Mouse (Mus musculus) lung, postnatal 14 days (tissue): ENCODE measurements at regions not wholly inside any gene's neighbourhood (a gene's known extent, or its start where the extent isn't known, plus 50 kb on each side); places are given as distances from the start of the nearest gene placed in this dataset.

Source experiments
- DNase-seq: peaks from one replicate; pipeline ENCODE4 v3.0.0; 2021

DNA sequence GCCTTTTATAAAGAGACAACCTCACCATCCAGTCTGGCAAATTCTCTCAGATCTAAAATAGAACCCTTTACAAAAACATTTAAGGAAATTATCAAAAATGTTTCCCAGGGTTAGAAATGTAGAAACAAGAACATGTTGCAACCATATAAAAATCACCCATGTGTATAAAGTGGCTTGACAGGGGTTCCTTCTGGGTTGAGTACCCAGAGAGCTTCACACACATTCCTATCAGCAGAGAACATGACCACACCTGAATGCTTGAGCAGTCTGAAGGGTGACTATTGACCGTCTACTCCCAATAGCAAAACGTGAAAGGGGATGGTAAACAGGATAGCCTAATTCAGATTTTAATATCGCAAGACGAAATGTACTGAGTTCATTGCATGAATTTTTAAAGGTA, 57.8 kb upstream of the Zfand5 start:
- DNase-seq: no peak

DNA sequence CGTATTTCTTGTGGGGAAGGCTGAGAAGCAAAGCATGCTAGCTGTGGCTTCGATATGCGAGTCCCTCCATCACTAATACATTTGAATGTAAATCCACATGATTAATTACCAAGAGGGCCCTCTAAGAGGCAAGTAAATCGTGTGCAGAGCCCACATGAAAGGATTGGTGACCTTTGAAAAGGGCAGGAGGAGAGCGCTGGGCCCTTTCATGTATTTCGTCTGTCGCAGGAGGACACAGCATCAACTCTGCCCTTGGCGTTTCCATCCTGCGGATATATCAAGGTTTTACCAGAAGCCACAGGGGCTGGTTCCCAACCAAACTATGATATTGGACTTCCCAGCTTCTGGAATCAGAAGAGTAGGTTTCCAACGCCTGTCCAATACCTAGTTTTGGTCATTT, 78.6 kb upstream of the Zfand5 start:
- no peak for DNase-seq

DNA sequence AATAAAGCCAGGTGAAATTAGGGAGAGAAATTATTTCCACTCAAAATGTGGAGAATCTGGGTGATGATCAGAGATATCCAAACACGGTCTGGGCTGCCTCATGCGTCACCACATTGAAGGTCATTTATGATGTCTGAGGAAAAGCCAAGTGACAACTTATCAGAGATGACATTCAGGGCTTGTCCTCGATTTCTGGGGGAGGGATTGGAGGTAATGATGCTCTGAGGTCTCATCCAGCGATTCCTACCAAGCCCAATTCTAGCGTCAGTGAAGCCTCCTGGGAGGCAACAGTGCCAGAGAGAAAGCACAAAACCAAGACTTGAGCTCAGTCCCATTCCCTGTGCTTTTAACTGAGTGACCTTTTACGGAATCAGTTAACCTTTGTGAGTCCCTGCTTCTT, 79.5 kb upstream of the Zfand5 start:
- DNase-seq: no peak

DNA sequence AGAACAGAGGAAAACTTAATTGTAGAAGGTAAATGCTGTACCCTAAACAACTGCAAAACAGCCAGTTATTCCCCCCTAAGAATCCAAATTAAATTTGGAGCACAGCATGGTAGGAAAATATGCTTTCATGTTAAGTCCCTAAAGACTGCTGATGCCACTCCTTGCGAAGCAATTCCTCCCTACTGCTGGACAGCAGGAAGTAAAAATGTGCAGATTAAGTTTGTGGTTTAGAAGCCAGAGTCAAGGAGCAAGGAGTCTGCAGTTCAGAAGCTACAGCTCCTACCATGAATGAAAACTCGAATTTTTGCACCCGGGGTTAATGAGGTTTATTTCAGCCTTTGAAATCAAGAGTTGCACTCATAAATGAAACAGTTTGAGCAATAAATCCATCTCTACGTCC, 82.9 kb upstream of the Zfand5 start:
- no peak for DNase-seq

DNA sequence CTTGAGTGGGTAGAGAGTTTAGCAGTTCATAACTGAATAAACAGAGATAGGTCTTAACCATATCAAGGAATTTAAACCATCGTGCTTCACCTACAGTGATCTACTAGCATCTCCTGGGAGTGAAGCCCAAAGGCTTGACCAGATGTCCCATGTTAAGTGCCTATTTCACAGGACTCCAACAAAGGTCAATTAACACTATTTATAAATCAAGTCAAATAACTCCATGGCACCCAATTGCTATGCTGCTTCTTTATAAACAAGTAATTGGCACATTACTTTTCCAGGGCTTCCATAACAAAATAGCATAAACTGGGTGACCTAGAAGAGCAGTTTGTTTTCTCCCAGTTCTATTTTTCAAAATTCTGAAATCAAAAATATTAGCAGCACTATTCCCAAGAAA, 85.4 kb upstream of the Zfand5 start:
- no peak for DNase-seq

DNA sequence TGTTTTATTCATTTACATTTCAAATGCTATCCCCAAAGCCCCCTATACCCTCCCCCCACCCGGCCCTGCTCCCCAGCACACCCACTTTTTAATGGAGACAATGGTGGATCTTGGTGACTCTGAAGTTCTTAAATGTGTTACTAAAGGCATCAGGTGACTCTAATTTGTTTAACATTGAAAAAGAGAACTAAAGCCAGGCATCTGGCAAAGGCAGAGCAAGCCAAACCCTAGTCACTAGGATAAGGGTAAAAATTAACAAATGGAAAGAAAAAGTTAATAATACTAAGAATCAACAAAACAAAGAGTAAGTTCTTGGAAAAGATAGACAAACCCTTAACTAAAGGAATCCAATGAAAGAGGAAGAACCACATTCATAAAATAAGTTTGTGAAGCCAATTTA, 86.1 kb upstream of the Zfand5 start:
- no peak for DNase-seq

DNA sequence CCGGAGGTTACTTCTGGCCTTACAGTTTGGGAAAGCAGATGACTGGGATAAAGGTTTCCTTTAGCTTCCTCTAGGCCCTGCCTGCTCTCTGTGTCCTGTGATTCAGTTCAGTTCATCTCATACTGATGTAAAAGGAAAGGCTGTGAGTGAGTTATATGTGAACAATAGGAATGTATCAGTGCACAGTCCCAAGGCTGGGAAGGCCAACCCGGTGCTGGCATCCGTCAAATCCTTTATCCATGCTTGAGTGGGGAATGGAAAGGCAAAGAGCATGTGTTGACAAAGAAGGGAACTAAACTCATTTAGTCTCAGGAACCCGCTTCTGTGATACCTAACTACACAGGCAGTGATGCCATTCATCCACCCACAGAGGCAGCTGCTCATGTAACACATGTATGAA, 89.0 kb upstream of the Zfand5 start:
- DNase-seq: no peak

DNA sequence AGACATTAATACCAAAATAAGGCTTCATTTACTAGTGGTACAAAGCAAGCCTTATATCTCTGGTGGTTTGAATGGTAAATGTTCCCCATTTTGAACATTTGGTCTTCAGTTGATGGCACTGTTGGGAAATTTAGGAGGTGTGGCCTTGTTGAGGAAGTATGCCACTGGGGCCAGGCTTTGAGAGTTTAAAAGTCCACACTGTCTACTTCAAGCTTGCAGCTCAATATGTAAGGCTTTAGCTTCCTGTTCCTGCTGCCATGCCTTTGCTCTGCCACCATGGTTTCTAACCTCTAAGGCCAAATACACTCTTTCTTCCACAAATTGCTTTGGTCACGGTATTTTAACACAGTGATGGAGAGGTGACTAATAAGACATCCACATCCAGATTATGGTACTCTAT, 92.2 kb upstream of the Zfand5 start:
- DNase-seq: no peak

DNA sequence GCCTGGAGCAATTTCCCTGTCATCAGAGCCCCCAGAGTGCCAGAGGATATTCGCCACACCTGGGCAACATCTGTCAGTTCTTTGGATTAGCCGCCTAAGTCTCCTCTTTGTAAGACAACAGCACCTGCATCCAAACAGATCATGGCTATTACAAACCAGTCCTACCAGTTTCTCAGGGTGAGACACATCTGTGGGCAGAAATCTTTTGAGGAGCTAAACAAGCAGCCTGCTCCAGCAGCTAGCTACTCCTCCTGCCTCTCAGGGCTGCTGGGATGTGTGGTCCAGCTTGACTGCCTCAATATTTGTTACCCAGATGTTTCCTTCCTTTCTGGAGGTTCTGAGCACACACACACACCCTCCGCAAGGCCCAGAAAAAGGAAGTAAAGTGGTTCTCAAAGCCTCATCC, 96.6 kb upstream of the Zfand5 start:
- DNase-seq: no peak

DNA sequence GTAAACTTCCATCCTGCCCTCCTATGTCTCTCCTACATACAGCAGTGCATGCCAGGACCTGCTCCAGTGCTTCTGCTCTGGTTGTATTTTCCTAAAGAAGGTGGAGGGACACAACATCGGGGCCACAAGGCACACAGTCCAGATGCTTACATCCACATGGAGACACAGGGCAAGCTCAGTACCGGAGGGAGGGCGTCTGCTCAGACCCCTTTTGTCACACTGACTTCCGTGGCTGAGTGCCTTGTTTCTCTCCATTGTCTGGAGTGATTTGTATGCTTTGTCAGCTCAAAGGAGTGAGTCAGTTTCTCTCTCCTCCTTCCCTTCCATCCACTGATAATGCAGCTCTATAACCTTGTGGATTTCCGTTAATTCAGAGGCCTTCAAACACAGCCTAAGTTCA, 97.4 kb upstream of the Zfand5 start:
- no peak for DNase-seq

DNA sequence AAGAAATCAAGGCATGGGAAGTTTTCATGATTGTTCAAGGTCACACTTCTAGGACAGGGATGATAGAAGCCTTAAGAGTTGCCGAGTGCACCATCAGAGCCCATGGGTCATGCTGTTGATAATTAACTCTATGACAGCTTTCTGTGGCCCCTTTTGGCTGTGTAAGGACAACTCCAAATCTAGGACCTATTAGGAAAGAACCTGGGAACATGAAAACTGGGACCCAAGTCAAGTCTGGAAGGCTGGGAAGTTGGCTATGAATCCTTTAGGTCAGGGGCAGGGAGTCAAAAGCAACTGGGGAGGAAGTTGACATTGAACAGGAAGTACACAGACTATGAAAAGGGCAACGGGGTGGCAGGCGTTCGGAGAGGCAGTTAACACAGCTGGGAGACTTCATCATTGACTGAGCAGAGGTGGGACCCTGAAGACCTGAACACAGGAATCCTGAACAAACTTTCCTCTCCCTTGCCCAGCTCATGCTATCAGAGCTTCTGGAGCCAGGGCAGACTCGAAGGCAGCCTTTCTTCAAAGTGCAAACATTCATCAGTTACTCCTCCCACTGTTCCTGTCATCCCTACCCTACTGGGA, 98.1 kb upstream of the Zfand5 start:
- DNase-seq: no peak

DNA sequence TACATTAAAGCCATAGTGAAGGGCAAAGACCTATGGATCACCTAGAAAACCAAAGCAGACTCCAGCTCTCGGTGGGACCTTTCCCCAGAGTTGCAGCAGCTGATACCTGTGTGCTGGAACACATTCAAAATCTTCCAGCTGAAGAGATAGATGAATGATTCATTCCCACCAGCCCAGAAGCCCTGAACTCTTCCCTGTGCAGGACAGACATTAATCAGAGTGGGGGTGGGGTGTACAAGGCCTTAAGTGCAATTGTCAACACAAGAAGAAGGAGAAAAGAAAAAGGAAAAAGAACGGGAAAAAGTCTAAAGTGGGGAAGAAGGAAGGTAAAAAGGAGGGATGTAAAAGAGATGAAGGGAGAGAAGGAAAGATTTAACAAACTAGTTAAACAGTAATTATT, 100.9 kb upstream of the Zfand5 start:
- DNase-seq: no peak

DNA sequence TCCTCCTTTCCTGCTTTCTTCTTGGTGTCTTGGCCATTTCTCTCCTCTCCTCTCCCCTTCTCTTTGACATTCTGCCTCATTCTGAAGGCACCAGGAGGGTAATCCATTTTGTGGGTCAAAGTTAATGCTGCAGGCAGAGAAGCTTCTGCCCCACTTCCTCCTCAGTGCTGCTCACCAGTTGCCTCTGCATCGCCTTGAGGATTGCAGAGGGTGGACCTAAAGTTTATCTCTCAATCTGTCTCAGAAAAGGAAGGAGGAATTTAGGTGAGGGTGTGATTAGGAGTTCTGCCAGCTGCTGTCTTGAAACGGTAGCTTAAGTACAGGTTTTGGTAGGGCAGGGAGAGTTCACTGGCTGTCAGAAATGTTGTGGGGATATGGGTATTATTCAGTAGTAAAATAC, 101.3 kb upstream of the Zfand5 start:
- DNase-seq: no peak

DNA sequence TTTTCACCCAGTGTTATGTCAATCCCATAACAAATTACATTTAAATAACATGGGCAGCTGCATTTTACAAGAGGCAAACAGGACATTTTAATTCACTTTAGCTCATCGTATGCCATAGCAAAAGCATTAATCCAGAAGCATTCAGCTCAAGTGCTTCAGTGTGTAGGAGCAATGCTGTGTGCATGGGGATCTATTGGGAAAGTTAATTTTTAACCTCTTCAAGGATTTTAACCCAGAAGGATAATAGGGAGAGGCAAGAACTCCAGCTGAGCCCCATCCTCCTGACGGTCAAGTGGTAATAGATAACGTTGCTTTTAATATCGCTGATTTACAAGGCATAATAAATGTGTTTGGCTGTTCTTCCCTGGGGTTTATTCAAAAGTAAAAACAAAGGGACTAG, 105.1 kb upstream of the Zfand5 start:
- DNase-seq: no peak

DNA sequence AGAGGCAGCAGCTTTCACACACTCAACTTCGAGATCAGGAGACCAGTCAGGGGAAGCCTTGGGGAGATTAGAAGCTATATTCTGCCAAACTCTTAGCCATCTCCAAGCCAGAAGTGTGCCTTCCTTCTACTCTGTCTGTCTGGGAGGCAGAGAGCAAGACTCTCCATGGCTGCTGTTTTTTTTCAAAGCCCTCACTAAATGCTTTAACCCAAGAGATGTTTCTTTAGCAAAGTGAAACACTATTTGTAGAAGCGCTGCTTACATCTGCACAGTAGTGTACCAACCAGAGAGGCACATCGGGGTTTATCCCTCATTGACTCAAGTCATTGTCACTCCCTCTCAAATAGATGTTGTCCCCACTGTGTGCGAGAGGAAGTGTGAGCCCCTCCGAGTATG, 105.6 kb upstream of the Zfand5 start:
- no peak for DNase-seq

DNA sequence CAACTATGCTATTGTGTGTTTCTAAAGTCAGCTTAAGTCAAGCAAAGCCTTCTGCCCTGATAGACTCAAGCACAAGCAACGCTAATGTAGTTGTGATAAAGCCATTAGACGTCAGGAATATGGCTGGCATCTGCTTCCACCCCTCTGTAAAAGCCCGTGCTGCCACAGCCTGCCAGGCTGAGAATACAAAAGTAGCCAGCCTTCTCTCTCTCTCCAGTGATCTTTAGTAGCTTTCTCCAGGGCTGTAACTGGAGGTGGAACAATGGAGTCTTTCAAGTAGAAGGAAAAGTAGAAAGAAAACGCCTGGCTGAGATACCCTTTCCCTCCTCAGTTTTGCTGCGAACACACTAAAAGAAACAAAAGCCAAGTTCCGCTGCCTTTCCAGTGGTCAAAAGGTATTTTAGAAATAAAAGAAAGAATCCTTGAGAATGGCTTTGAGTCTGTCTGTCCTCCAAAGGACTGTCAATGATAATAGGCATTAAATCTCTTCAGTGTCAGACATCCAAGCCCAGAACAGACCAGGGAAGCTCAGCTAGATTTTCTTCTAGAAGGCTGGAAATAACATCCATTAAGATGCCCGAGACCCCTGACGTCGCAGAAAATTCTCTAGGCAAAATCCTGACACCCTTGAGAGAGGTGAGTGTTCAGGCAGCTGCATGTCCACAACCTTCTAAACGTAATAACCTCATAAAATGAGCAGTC, 106.2 kb upstream of the Zfand5 start:
- DNase-seq: no peak

DNA sequence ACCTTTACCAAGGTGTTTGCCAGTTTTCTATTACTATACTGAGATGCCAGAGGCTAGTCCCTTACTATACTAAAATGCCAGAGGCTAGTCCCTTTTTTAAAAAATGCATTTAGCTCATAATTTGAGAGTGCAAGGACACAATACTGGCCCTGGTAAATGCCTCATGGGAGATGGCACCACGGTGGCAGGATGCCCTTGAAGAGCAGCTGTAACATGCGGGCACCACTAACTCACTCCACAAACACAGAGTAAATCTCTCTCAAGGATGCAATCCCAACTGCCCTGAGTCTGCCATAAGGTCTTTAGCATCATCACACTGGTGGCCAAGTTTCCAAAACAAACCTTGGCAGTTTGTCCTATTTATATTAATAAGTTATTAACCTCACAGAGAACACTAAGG, 108.1 kb upstream of the Zfand5 start:
- no peak for DNase-seq

DNA sequence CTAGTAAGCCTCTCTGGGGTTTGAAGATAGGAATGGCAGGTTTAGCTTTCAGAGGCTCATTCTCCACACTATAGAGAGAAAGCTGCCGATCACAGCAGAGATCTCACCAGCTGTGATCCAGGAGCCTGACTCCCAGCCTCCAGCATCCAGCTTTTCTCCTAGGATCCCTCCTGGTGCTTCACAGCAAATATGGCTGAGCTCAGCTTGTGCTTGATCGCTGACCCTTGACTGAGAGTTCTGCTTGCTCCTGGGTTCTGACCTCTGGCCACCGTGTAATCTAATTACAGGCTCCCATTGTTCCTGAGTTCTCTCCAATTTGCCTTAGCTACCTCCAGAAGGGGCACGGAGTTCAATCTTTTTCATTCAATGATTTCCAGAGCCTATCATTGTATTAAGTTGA, 111.1 kb upstream of the Zfand5 start:
- DNase-seq: no peak

DNA sequence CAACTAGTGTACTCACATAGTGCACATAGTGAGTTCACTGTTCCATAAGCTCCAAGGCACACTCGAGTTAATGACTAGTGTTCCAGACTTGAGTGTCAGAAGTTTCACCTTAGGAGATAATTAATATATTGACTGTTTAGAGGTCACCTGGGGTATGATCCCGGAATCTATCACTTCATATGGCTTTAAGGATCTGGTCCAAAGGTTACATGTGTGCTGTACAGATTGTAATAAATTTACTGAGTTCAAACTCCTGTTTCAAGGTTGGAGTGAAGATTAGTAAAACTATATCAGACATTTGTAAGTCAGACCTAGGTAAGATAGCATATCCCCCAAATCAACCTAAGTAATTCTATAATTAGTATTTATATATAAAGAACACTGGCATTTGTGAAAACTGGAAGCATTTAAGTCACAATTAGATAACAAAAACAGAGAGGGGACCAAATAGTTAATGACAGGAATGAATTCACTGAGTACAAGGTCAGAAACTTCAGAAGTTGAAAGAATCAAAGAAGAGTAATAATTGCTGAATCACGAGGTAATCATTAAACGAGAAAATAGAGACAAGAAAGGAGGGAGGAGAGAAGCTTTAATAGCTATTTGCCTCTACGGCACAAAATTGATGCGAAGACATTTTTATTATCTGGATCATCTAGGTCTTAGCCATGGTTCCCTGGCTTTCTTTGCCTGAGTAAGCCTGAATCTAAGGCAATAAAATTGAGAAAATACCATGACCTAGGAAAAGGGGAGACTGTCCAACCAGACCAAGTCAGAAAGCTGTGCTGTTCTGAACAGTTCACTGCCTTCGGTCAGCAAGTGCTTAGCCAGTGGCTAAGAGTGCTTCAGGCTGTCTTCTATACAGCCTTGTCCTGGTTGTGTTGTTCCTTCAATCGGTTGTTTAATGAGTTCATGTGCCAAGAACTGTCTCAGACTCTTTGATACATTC, 112.6 kb upstream of the Zfand5 start:
- no peak for DNase-seq

DNA sequence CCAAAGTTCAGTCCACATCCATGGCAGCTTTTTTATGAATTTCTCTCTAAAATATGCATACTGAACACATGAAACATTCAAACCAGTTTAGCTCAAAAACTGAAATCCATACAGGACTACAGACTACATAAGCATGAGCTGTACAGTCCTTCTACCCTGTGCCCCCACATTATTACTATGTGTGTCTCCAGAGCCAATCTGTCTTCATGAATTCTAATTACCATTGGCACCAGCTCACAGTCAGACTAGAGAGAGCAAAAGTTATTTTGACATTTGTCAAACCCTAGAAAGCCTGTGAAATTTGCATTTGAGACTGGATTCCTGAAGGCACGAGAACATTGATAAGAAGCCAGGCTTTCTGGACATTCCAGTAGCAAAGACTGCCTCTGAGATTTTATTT, 117.9 kb upstream of the Zfand5 start:
- no peak for DNase-seq

DNA sequence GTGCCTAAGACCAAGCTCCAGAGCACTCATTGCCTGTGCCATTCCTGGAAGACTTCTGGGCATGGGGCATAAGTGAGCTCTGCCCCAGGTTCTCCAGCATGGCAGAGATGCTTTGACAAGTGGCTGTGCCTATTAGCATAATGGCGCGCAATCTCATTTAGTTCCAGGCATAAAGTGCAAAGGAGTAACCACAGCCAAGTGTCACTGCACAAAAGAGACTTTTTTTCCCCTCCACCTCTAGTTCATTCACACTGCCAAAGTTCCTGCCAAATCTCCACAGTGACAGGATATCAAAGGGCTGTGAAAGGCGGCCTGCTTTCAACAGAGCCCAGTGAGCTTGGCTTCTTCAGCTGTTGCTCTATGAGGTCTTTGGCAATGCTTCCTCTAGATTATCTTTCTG, 120.1 kb upstream of the Zfand5 start:
- no peak for DNase-seq

DNA sequence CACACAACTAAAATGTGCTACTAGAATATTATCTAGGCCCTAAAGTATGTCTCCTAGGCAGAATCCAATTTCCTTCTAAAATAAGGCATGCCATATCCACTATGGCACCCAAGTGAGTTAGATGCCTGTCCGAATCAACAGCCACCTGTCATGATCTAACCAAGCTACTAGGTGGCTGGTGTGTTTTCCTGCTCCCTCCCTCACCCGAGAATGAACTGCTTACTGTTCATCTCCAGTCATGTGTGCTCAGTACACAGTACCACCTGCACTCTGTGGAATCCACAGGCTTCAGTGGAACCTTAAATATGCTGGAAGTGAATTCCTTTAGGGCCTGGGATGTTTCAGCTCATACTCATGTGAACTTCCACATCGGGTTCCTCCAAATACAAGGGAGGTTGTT, 121.2 kb upstream of the Zfand5 start:
- DNase-seq: no peak

DNA sequence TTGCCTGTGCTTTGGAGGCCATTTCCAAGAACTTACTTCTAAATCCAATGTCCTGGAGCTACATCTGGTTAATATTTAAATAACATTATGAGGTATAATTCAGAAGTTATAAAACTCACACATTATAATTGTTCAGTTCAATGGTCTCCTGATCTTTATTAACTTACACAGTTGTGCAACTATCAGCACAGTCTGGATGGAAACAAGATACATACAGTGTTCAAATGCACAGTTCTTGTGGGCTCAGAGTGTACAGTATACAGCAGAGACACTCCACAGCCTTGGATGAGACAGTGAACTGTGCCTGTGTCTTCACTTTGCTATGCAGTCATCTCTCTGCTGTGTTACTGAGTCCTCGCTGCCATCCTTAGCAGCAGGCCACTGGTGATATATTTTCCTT, 121.8 kb upstream of the Zfand5 start:
- DNase-seq: no peak

DNA sequence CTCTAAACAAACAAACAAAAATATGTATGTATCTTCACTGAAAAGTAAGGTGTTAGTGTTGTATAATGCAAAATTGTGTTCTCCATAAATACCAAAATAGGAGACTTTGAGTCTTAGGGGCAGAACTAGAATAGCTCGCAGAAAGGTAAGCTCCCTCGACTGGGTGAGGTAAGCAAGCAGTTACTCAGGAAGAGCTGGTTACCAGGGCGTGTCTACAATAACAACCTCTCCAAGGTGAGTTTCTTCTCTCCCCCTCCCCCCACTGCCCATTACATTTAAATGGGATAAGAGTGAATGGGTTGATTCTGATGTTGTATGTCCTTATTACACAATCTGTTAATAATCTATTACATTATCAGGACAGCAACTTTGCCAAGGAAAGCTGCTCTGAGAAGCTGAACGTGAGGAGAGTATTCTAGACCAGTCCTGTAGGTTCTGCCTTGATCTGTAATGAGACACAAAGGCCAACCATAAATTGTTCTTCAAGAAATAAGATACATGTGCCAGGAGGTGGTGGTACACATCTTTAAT, 125.2 kb upstream of the Zfand5 start:
- DNase-seq: no peak
